Mouse (Mus musculus): ENCODE measurements at regions not wholly inside any gene's neighbourhood (a gene's known extent, or its start where the extent isn't known, plus 50 kb on each side); places are given as distances from the start of the nearest gene placed in this dataset.

DNA sequence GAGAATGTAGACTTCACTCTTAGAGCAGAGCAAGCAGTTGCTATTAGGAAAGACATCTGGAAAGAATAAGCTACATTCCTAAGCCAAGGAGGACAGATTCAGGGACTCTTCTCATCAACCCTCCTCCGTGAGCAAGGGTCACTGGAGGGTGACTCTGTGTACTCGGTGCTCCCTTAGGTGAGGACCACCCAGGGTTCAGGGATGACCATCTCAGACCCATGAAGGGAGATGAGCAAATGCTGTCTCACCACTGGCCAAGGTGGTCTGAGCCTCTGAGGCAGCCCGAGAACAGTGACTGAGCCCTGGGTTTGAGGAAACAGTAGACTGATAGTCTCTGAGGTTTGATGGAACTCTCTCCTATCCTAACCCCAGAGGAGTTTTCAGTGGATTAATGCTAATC is 57.3 kb upstream of the 4930432M17Rik start:
- TF ChIP-seq CTCF (conservative IDR thresholded peaks at IDR 0.05; ENCODE audit: low read length) (no peak), POU5F1 (IDR thresholded peaks at IDR 0.05; ENCODE audit: borderline replicate concordance, low read length) (no peak)
